Mouse (Mus musculus) adrenal gland, postnatal 25 days (tissue): ENCODE measurements around the gene Unc13b. TPM values are rescaled to one million over a fixed set of nuclear protein-coding genes. Genes with fewer than 3 reads are reported as not detected.

Experiments used
- DNase-seq: peaks from one replicate; pipeline ENCODE4 v3.0.0; 2021; ENCODE audit warnings: mixed read lengths
- total RNA-seq: library from RNA; stranded (reverse); gene quantifications from 2 replicates; pipeline ENCODE4 v1.2.3, GENCODE M21; 2021

Unc13b gene
- total RNA-seq, 1 experiment from 2014 or later, result 13.2 TPM

DNA sequence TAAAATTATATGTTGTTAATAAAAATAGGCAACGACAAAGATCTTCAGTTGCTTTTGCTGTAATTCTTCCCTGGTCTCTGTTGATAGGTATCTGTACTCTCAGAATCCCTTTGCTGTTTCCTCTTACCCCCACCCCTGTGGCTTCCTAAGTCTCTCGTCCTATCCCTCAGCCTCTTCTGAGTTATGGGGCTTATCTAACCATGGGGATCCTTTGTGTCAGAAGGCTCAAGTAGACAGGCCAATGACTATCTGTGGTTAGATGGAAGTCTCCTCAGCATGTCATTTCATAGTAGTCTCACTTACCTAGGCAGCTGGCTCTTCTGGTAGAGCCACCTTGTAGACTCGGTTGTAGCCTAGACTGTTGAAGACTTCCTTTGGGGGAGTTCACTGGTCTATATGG, 173.1 kb downstream of the Unc13b start:
- DNase-seq, result no peak

- DNase-seq, result no peak
Measured at GRCm38 (mm10) chr4:43232985-43233384, 174.2 kb downstream of the Unc13b start.

DNA sequence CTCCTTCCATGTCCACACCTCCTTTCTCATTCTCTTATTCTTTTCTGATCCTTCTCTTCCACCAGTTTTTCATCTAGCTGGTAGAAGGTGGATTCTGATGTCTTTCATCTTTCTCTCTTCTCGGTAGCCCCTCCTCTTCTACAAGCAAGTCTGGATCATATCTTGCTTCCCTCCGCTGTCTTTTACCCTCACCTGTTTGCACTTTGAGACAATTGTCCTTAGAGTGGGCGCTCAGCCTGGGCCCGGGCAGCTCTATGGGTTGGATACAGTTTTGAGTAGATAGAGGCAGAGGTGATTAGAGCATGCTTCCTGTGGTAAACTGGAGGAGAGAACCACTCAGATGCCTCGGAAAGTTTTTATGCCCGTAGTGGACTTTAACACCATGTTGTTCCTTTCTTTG, 174.7 kb downstream of the Unc13b start:
- DNase-seq, result no peak

DNA sequence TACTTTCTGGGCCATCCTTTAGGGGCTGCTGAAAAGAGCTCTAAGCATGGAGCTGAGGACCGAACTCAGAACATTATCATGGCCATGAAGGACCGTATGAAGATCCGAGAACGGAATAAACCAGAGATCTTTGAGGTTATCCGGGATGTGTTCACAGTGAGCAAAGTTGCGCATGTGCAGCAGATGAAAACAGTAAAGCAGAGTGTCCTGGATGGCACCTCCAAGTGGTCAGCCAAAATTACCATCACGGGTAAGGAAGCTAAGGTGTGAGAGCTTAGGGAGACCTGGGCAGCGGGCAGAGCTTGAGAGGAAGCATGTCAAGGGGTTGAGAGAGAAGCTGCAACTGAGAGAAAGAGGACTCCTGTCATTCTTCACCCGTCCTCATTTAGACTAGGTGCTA, 178.1 kb downstream of the Unc13b start:
- DNase-seq, result no peak

GRCm38 (mm10) chr4:43240716-43241115, 182.0 kb downstream of the Unc13b start:
- no peak for DNase-seq

DNA sequence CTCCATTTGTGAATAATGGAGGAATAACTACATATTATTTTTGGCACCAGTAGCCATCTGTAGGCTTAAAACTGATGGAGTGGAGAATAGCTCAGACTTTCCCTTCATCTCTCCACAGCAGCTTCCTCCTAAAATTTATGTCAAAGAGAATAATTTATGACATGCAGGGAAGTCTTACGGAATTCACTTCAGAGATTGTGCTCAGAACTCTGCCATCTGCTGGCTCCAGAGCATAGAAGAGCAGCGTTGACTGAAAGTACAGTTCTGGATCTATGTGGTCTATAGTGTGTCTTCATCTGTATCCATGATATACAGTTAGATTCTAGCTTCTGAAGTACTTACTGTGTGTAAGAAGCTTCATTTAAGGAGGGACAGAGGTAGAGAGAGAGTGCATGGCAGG, 185.3 kb downstream of the Unc13b start:
- DNase-seq, result no peak

- DNase-seq, result no peak
Measured at GRCm38 (mm10) chr4:43245776-43246175, 187.0 kb downstream of the Unc13b start.

GRCm38 (mm10) chr4:43248026-43248425, 189.3 kb downstream of the Unc13b start:
- no peak for DNase-seq

- DNase-seq, result no peak
Measured at GRCm38 (mm10) chr4:43248909-43249308, 190.2 kb downstream of the Unc13b start.

- DNase-seq, result no peak
Measured at GRCm38 (mm10) chr4:43251269-43251668, 192.5 kb downstream of the Unc13b start.

DNA sequence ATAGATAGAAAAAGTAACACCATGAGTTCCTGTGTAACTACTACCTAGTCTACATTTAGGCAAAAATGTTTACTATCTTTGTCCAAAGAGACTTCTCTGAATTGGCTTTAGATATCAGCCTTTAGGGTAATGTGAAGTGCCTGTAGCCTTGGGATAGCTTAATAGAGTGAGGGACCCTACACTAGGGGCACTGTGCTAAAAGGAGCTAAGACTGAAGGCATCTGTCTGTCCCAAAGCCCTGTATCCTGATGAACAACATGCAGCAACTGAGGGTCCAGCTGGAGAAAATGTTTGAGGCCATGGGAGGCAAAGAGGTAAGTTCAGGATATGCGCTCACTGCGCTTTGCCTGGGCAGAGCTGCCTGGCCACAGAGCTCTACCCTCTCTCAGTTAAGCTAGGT, 198.3 kb downstream of the Unc13b start:
- no peak for DNase-seq

DNA sequence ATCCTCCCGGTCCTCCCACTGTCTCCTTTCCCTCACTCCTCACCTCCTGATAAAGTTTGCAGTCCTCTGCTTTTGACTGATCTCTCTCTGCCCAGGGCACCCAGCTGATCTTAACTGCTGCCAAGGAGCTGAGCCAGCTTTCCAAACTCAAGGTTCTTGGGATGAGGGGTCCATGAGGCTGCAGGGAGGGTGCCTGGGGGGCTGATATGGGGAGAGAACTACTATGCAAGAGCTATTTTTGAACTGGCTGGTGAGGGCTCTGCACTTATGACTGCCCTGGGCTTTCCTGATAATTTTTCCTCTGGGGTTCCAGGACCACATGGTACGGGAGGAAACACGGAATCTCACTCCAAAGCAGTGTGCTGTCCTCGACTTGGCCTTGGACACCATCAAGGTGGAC, 199.8 kb downstream of the Unc13b start:
- DNase-seq, result no peak

DNA sequence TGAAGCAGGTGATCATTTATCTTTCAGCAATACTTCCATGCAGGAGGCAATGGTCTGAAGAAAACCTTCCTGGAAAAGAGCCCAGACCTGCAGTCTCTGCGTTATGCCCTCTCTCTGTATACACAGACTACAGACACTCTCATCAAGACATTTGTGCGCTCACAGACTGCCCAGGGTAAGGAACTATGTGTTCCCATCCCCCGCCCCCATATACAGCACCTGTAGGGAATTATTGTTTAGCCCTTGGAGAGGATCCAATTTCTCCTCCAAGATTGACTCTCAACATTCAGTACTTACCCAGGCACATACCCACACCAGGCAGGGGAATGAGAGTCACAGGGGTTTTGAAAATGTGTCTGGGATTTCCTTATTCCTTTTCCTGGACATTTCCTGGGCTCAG, 200.7 kb downstream of the Unc13b start:
- DNase-seq, result no peak

GRCm38 (mm10) chr4:43260096-43260495, 201.3 kb downstream of the Unc13b start:
- DNase-seq, result peak; percentile 10

- no peak for DNase-seq
Measured at GRCm38 (mm10) chr4:43262821-43263220, 204.1 kb downstream of the Unc13b start.

DNA sequence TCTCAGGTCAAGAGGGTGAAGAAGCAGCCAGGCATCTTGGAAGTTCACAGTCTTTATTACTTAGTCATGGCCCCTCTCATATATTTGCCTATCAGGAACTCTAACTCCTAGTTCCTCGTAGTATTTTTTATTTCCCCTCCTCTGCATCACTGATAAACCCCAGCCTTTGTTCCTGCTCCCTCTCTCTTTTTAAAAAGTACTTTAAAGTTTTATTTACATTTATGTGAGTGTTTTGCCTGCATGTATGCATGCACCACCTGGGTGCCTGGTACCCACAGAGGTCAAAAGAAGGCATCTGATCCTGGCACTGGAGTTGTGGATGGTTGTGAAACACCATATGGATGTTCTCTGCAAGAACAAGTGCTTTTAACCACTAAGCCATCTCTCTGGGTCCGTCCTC, 207.4 kb downstream of the Unc13b start:
- DNase-seq, result no peak

GRCm38 (mm10) chr4:43266623-43267322, 208.0 kb downstream of the Unc13b start, which contains the start of gene Atp8b5:
Gene Atp8b5, plus strand, starts transcription at chr4:43267159.
- DNase-seq, result peak; percentile 84

DNA sequence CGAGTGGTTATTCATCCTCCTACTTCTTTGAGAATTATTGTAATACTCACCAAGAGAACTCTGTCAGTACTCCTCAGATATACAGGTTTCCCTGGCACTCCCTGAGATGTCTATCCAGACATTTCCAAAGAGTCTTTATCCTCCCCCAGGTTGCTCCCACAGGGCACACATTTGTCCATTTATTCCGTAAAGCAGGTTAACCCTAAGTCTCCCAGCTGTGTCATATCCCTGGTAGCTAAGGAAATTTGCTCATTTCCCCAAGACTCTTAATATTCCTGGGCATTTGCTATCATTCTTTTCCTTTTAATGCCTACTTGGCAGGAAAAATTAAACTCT, 208.5 kb downstream of the Unc13b start:
- no peak for DNase-seq

DNA sequence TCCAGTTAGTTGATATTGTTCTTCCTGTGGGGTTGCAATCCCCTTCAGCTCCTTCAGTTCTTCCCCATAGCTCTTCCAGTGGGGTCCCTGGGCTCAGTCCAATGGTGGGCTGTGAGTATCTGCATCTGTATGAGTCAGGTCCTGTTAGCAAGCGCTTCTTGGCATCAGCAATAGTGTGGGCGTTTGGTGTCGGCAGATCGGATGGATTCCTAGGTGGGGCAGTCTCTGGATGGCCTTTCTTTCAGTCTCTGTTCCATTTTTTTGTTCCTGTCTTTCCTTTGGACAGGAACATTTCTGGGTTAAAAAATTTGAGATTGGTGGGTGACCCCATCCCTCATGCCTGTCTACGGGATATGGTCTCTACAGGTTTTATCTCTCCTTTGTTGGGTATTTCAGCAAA, 226.7 kb downstream of the Unc13b start:
- no peak for DNase-seq

DNA sequence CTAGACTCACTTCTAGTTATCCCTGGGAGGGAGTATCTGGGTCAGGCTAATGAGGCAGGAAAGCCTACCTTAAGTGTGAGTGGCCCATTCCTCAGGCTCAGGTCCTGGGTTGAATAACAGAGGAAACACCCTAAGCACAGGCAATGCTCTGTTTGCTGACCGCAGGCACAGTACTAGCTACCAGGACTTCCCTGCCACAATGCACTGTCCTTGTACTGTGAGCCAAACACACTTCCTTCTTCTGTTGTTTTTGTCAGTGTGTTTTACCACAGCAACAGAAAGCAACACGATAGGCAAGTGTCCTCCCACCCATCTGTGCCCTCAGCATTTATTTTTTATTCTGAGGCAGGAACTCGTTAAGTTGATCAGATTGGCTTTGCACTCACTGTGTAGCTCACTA, 228.6 kb downstream of the Unc13b start:
- DNase-seq, result no peak

DNA sequence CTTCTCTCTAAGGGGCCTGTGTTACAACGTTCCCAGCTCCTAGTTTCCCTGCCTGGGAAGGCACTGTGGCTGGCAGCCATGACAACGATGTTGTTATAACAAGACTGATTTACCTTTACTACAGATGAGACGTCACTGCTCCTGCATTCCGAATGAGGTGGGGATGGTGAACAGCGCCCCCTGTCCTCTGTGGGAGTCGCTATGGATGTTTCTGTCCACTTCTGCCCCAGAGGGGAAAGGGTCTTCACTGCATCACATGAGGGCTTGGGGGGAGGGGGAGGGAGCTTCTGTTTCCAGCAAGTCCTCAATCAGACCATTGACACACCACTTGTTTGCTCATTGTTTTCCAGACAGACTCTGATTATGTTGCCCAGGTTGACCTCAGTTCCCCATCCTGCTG, 235.2 kb downstream of the Unc13b start:
- no peak for DNase-seq

DNA sequence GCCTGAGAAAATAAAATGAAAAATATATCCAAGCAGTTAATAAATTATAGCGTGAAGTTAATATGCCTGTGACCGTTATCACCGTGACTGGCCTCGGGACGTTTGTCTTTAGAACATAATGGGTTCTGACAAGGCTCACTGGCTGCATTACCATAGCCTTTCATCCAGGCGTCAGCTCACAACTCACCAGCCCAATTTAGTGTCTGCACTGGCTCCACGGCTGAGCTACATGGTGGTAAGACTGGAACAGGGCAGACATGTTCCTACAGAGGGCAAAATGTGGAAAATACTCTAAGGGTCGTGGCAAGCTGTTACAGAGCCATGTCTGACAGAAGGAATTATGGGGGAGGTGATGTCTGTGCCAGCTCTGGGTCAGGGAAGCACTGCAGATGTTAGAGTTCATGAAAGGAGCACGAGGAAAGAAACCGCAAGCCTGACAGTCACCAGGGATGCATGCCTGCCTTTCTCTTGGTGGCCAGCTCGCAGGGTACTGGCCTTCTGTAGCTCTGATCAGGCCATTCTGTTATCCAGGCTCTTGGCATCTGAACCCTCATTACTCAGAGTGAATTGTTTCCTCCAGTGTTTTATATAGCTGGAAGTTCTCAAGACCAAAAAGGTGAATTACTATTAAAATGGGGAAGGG, 251.1 kb downstream of the Unc13b start:
- DNase-seq, result no peak
